Mouse (Mus musculus) midbrain, postnatal 0 days (tissue): Measurements from ENCODE around the gene Rgr. TPM values are rescaled to one million over a fixed set of nuclear protein-coding genes. Genes with fewer than 3 reads are reported as not detected.
"Not testable (repeated sequence)": the region's sequence is repeated elsewhere in the genome, so short reads cannot be mapped to it uniquely, and the experiment has no call there.

Experiments used
- ATAC-seq: fragments of 200-750 bp; cut with Nextera tagmentation; 2 replicates; pipeline ENCODE4 v1.8.0; 2017; ENCODE audit warnings: moderate number of reproducible peaks, mild to moderate bottlenecking, moderate TSS enrichment, moderate library complexity; ENCODE audit not compliant: low FRiP score
- DNase-seq: peaks from one replicate; pipeline ENCODE4 v3.0.0-alpha.2; 2015; ENCODE audit warnings: low spot score
- H3K27ac ChIP-seq: fragments of 300-500 bp; sonication (generic); 2 replicates; pipeline ENCODE4 v1.5.1; 2014; ENCODE audit warnings: low read depth, mild to moderate bottlenecking, low read length, mixed read lengths
- H3K27me3 ChIP-seq: fragments of 300-500 bp; sonication (generic); 2 replicates; pipeline ENCODE4 v1.6.1; 2014; ENCODE audit warnings: low read length, control low read depth, mixed read lengths; ENCODE audit not compliant: insufficient read depth
- H3K36me3 ChIP-seq: fragments of 300-500 bp; sonication (generic); 2 replicates; pipeline ENCODE4 v1.6.1; 2014; ENCODE audit warnings: low read length, control low read depth, mixed read lengths; ENCODE audit not compliant: insufficient read depth
- H3K4me1 ChIP-seq: fragments of 300-500 bp; sonication (generic); 2 replicates; pipeline ENCODE4 v1.6.1; 2014; ENCODE audit warnings: mild to moderate bottlenecking, control low read depth, antibody characterized with exemption, low read length, mixed read lengths; ENCODE audit not compliant: insufficient read depth
- H3K4me2 ChIP-seq: fragments of 300-500 bp; sonication (generic); 2 replicates; pipeline ENCODE4 v1.6.1; 2014; ENCODE audit warnings: low read depth, mild to moderate bottlenecking, low read length, mixed read lengths; ENCODE audit not compliant: poor library complexity, severe bottlenecking
- H3K4me3 ChIP-seq: fragments of 300-500 bp; sonication (generic); 2 replicates; pipeline ENCODE4 v1.5.1; 2014; ENCODE audit warnings: low read depth, mild to moderate bottlenecking, low read length, moderate library complexity
- H3K9ac ChIP-seq: fragments of 300-500 bp; sonication (generic); replicated peaks from 2 replicates; pipeline ENCODE4 v1.6.1; 2014; ENCODE audit warnings: mild to moderate bottlenecking, low read length, moderate library complexity, mixed read lengths; ENCODE audit not compliant: poor library complexity, severe bottlenecking
- H3K9me3 ChIP-seq: fragments of 300-500 bp; sonication (generic); 2 replicates; pipeline ENCODE4 v1.6.1; 2016; ENCODE audit warnings: low read length, control low read depth
- CTCF ChIP-seq: IDR thresholded peaks from 2 replicates; pipeline ENCODE4 v1.5.1; 2016; ENCODE audit warnings: antibody characterized with exemption, mild to moderate bottlenecking
- WGBS: fragments of 180-500 bp; shearing (Covaris S2); extraction: QIAGEN DNeasy Blood & Tissue Kit; methylation state at CpG from one replicate; pipeline ENCODE4 v1.1.7; 2014; 5-methylcytosine and 5-hydroxymethylcytosine counted together
- polyA plus RNA-seq: library from polyadenylated mRNA; unstranded; fragments of >200 nt; fragmentation: Nextera tagmentation; extraction: Ambion mirVana; gene quantifications from 2 replicates; pipeline ENCODE4 v1.2.1, GENCODE M21; 2015
- total RNA-seq: library from RNA; depleted of rRNA; stranded (reverse); fragments of >200 nt; gene quantifications from 2 replicates; pipeline ENCODE4 v1.2.3, GENCODE M21; 2014

Rgr gene
- total and polyA plus RNA-seq, 2 experiments from 2014 or later = not detected

DNA sequence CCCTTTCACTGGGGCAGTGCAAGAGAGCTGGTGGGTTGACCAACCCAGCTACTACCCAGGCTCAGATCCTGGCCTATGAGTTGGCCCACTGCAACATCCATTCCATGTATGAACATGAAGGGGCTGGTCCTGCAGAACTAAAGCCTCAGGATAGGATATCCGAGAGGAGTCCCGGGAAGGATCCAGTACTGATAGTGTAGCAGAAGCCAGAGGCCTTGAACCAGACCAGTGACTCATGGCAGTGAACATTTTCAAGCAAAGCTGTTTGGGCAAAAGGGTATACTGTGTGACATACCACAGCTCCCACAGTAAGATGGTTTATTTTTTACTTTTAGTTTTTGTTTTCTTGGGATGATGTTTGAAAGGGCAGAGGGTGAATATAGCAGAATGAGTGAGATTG is 39.1 kb downstream of the Rgr start:
- no peak for DNase-seq
- Histone ChIP-seq H3K4me2 (no peak overlapping the region), H3K9ac (no peak overlapping the region), H3K27me3 (no peaks in the 10 kb centered on the region), H3K9me3 (no peaks in the 10 kb centered on the region), H3K4me1 (no peaks in the 10 kb centered on the region), H3K36me3 (no peaks in the 10 kb centered on the region), H3K4me3 (no peak overlapping the region), H3K27ac (no peak overlapping the region)
- no peak for TF ChIP-seq CTCF
- no peak for ATAC-seq
- 88% methylated on average over 2 of the region's 2 CpGs for WGBS

GRCm38 (mm10) chr14:37006489-37006888 is 42.3 kb downstream of the Rgr start:
- TF ChIP-seq CTCF = no peak
- WGBS = 77% methylated on average over 8 of the region's 8 CpGs
- Histone ChIP-seq H3K4me2 (no peak overlapping the region), H3K4me1 (no peaks in the 10 kb centered on the region), H3K27ac (no peak overlapping the region), H3K27me3 (no peaks in the 10 kb centered on the region), H3K9ac (no peak overlapping the region), H3K9me3 (no peaks in the 10 kb centered on the region), H3K36me3 (no peaks in the 10 kb centered on the region), H3K4me3 (no peak overlapping the region)
- DNase-seq (no peak), ATAC-seq (no peak)

- DNase-seq = peak; percentile 49
These were observed 42.9 kb downstream of the Rgr start for GRCm38 (mm10) chr14:37005865-37006264.

DNA sequence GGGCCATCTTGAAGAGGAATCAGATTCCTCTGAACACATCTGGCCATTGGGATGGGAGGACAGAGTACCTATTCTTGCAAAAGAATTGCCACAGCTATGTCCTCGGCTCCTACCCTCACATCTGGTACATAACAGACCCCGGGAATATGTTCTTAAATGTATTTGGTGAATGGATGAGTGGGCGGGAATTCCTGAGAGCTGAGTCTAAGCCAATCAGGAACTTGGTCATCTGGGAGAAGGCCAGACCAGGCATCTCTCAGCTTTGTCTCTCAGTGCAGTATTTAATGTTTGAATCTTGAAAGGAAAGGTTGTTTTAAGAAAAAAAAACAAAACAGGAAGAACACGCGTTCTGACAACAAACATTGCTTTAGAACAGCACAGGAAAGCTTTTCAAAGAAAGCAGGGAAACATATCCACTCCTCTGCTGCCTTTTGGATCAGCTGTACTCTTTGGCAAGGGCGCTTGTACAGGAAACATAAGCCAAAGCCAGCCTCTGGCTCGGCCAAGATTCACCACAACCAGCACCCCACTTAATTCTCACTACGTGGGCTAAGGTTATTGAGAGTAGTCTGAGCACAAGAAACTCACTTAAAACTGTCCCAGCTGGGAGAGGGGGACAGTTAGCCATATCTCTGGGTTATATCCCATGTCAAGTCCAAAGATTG is 45.2 kb downstream of the Rgr start:
- Histone ChIP-seq H3K27ac (no peak overlapping the region), H3K4me2 (no peak overlapping the region), H3K9me3 (no peaks in the 10 kb centered on the region), H3K27me3 (no peaks in the 10 kb centered on the region), H3K9ac (no peak overlapping the region), H3K4me3 (no peak overlapping the region), H3K36me3 (no peaks in the 10 kb centered on the region), H3K4me1 (no peaks in the 10 kb centered on the region)
- 73% methylated on average over 8 of the region's 8 CpGs for WGBS
- ATAC-seq (no peak), DNase-seq (peak; percentile 48)
- no peak for TF ChIP-seq CTCF

More at GRCm38 (mm10) chr14:37005865-37006264, 42.9 kb downstream of the Rgr start:
- no peak for TF ChIP-seq CTCF
- H3K4me1 ChIP-seq = no peaks in the 10 kb centered on the region
- no peaks in the 10 kb centered on the region for H3K36me3 ChIP-seq
- H3K4me3 ChIP-seq = no peak overlapping the region
- ATAC-seq = no peak
- no peak overlapping the region for H3K9ac ChIP-seq
- H3K27me3 ChIP-seq = no peaks in the 10 kb centered on the region
- no peak overlapping the region for H3K27ac ChIP-seq
- no peak overlapping the region for H3K4me2 ChIP-seq
- WGBS = 12% methylated on average over 3 of the region's 3 CpGs
- H3K9me3 ChIP-seq = no peaks in the 10 kb centered on the region

DNA sequence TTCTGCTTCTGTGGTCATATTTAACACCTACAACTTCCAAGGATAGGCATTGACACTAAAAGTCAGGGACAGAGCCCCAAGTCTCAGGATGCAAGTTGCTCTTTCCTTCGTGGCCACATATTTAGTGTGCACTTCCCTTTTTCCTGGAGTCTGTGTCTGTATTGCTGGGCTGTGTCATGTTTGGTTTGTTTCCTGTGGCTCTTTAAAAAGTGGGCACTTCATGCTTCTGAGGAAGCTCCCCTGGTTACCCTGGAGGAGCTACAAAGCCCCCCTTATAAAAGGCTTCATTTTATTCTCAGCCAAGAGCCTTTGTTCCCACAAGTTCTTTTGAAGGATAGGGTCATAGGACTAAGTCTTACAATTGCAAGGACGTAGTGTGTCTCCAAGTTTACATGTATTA is 45.9 kb downstream of the Rgr start:
- no peak for TF ChIP-seq CTCF
- WGBS = 57% methylated on average over 2 of the region's 2 CpGs
- DNase-seq = peak; percentile 28

GRCm38 (mm10) chr14:37000780-37001179 is 48.0 kb downstream of the Rgr start:
- 83% methylated on average over 6 of the region's 6 CpGs for WGBS
- H3K9me3 ChIP-seq, H3K4me3 ChIP-seq, ATAC-seq, H3K27ac ChIP-seq, H3K4me1 ChIP-seq, DNase-seq, H3K4me2 ChIP-seq, H3K9ac ChIP-seq, H3K27me3 ChIP-seq, H3K36me3 ChIP-seq: not testable (repeated sequence)

More for the DNA sequence above, 45.9 kb downstream of the Rgr start:
- Histone ChIP-seq H3K36me3 (no peaks in the 10 kb centered on the region), H3K27me3 (no peaks in the 10 kb centered on the region), H3K9ac (no peak overlapping the region), H3K4me2 (no peak overlapping the region), H3K4me1 (no peaks in the 10 kb centered on the region), H3K4me3 (no peak overlapping the region), H3K9me3 (no peaks in the 10 kb centered on the region), H3K27ac (no peak overlapping the region)
- ATAC-seq = no peak
